Mouse (Mus musculus) kidney, postnatal 14 days (tissue): Measurements from ENCODE around the gene Gm13691.
"Not testable (repeated sequence)": the region's sequence is repeated elsewhere in the genome, so short reads cannot be mapped to it uniquely, and the experiment has no call there.

Experiments used
- DNase-seq: peaks from one replicate; pipeline ENCODE4 v3.0.0; 2022; ENCODE audit warnings: mixed read lengths

Gene Gm13691

GRCm38 (mm10) chr2:84035997-84036396 is 45.6 kb downstream of the Gm13691 start:
- no peak for DNase-seq

DNA sequence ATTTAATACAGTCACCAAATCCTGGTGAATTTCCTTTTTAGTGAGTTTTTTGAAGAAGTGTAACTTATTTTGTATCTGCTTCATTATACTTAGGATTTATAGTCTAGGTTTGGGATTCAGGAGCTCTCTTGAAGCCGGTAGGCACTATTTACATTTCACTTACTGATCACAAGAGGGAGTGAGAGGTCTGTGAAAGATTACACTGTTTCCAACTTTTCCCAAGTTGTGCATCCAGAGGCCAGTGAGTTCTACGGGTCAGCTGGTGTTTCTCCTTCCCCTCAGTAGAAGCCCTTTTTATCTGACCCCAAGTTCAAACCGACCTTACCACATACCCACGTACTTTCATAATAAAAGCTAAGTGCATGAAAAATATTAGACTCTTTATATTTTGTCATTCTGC is 47.0 kb downstream of the Gm13691 start:
- DNase-seq: peak; percentile 14

DNA sequence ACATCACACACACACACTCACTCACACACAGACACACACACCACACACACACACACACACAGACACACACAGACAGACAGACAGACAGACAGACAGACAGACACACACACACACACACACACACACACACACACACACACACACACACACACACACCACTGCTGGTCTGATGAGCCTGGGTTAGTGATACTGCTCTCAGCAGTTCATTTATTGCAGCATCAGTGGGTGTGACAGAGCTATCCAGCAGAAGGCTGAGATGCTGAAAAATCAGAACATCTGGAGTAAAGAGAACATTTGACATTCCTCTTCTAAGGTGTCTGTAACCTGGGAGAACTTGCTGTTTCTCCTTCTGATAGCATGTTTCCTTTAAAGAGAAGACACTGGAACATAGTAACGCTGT is 47.6 kb downstream of the Gm13691 start:
- not testable (repeated sequence) for DNase-seq

DNA sequence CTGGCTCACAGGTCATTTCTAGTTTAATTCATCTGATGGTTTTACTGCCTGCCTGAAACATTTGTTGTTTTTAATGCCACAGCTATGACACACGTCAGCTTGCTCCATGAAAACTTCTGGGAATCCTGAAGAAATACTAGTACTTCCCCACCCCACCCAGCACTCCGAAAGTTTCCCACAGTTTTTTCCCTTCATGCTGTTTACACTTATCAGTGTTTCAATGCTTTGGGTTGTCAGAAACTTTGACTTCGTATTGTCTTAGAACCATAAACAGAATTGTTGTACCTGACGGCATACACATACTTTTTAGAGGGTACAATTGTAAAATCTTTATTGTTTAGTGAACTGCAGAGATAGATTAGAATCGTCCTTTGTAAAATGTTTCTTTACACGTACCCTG is 48.9 kb downstream of the Gm13691 start:
- no peak for DNase-seq
